Mouse (Mus musculus) brown adipose tissue, adult 24 weeks (tissue): ENCODE data around the gene Arhgef28. TPM values are rescaled to one million over a fixed set of nuclear protein-coding genes. Genes with fewer than 3 reads are reported as not detected.
"Not testable (repeated sequence)": the region's sequence is repeated elsewhere in the genome, so short reads cannot be mapped to it uniquely, and the experiment has no call there.

ENCODE experiments used
- H3K27ac ChIP-seq: fragments of 200-500 bp; replicated peaks from 2 replicates; pipeline ENCODE4 v1.5.1; 2012; ENCODE audit warnings: low read depth, mild to moderate bottlenecking, low read length
- H3K4me1 ChIP-seq: fragments of 200-500 bp; 2 replicates; pipeline ENCODE4 v1.6.1; 2012; ENCODE audit warnings: low read length, mixed read lengths; ENCODE audit not compliant: control insufficient read depth, insufficient read depth, insufficient read length
- H3K4me3 ChIP-seq: fragments of 200-500 bp; 2 replicates; pipeline ENCODE4 v1.5.1; 2012; ENCODE audit warnings: low read depth, mild to moderate bottlenecking, low read length, moderate library complexity; ENCODE audit not compliant: insufficient read depth
- polyA plus RNA-seq: library from polyadenylated mRNA; stranded (reverse); fragments of >200 nt; gene quantifications from 2 replicates; pipeline ENCODE4 v1.2.4, GENCODE M21; 2012; ENCODE audit not compliant: missing spikeins, insufficient read depth, insufficient read length

Gene Arhgef28
- polyA plus RNA-seq, 1 experiment = 14.1 TPM

DNA sequence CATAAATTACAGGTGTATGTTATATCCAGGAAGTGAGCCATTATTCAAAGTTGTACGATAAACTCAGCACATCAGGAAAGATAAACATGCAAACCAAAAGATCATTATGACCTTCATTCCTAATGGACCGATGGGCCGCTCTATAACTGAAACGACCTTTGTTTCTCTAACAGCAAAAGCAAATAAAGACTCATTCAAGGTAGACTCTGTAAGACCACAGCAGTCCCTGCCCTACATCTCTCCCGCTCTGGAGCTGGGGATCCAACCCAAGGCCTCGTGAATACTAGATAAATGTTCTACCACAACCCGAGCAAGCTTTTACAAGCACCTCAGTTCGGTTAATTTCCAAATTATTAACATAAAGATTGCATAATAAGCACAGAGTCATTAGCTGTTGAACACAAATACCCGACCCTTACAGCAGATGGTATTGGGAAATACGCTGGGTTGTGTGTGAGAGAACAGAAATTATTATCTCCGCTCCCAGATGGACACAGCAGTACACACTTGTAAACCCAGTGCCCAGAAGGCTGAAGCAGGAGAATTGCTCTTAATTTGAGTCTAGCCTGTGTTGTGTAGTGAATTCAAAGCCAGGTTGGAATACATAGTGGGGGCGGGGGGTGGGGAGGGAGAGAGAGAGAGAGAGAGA is 113.8 kb downstream of the Arhgef28 start:
- H3K27ac ChIP-seq = peak overlapping the region; percentile 47
- H3K4me1 ChIP-seq = peaks cover 13% of the 10 kb centered on the region
- no peak overlapping the region for H3K4me3 ChIP-seq

DNA sequence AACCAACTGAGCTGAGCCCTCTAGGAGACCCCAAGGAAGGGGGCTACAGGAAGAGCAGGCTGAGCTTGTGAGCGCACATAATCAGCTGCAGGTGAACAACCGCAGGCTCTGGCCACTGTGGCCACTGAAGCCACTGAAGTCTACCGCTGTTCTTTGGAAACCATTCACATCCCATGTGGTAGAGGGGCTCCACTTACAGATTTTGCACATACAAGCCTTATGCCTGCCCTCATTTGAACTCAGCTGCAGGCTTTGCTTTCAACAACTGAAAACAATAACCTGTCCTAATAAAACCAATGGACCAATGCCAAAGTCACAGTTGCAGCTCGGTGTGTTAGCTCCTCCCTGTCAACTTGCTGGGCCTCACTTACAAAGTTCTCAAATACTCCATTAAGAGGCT is 126.6 kb downstream of the Arhgef28 start:
- Histone ChIP-seq H3K4me1 (peaks cover 34% of the 10 kb centered on the region), H3K4me3 (no peak overlapping the region), H3K27ac (0 out of 2 replicates have a peak overlapping the region, but pooled peaks have one; percentile 47)

DNA sequence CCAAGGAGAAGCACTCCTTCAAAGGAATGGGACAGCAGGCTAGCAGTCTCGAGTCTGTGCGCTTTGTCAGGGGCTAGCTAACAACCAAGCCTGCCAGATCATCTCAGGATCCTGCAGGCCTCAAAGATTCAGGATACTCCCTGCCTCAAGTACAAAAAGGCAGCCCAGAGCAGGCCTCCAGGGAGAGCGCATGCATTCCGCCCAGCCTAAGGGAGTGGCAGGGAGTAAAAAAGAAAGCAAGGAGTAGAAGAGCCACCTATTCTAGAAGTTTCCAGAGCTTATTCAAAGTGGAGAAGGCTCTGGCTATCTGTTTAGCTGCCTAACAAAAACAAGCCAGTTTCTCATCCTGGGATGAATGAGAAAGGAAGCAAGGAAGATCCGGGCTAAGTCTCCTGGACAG is 128.0 kb downstream of the Arhgef28 start:
- H3K4me3 ChIP-seq = no peak overlapping the region
- H3K27ac ChIP-seq = peak overlapping the region; percentile 59

DNA sequence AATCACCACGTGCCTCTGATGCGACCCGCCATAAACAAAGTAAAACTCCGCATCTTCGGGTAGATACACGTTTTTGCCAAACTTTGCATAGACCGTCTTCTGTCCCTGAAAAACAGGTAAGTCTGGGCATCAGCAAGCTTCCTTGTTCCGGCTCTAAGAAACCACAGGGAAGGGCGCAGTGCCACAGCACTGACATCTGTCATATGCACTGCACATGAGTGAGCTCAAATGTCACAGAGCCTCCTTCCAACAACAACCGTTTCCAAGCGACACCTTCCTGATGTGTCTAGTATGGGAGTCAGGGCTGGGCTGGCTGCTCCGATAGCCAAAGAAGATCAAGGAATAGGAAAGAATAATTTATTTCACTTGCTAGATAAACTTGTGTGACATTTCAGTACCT is 129.0 kb downstream of the Arhgef28 start:
- Histone ChIP-seq H3K27ac (peak overlapping the region; percentile 21; the same call in 1 of the 2 replicates), H3K4me3 (no peak overlapping the region), H3K4me1 (peaks cover 36% of the 10 kb centered on the region)

More for the DNA sequence above, 128.0 kb downstream of the Arhgef28 start:
- H3K4me1 ChIP-seq = peaks cover 36% of the 10 kb centered on the region

DNA sequence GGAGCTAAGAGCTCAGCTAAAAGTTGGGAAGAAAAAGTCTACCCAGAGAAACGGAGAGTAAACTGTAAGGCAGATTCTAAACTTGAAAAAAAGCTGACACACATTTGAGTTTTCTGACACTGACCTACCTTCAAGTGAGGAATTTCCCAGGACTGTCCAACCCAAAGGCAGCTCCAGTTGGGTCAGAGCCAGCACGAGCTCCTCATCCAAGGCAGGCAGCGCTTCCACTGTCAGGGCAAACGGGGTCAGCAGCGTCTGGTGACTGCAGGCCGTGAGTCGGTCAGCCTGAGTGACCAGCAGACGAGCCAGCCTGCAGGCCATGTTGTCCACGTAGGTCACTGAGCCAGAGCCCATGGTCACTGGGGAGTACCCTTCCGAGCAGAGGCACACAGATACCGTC is 131.4 kb downstream of the Arhgef28 start:
- peaks cover 37% of the 10 kb centered on the region for H3K4me1 ChIP-seq
- peak overlapping the region; percentile 41 for H3K27ac ChIP-seq
- H3K4me3 ChIP-seq = no peak overlapping the region

DNA sequence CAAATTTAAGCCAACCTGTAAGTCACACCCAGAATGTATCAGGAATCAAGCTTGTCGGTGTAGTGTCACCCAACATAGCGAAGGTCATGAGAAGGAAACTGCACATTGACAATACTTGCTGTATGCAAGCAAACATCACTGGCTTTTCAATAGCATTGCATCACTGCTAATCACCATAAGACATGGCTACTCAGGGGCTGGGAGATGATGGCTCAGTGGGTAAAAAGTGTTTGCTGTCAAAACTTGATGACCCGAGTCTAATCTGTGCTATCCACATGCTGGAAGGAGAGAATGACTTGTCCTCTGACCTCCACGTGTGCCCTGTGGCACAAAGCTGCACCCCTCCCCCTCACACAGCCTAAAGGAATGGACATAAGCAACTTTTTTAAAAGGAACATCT is 133.0 kb downstream of the Arhgef28 start:
- Histone ChIP-seq H3K4me1 (peaks cover 26% of the 10 kb centered on the region), H3K27ac (no peak overlapping the region), H3K4me3 (no peak overlapping the region)

DNA sequence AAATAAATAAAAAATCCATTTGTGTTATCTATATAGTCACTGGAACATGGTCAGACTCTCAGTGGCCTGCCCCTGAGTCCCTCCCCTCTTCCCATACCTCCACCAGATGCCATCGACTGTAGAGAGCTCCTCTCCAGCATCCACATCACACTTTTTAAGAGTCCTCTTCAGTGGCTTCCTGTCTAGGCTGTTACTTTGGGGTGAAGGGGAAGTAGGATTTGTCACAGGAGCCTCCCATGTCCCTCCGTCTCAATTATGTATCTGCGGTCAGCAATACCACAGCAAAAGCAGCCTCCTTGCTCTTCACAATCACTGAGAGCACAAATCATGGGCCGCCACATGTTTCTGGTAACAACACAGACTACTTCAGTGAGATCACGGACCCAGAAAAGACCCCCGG is 135.8 kb downstream of the Arhgef28 start:
- peaks cover 16% of the 10 kb centered on the region for H3K4me1 ChIP-seq
- no peak overlapping the region for H3K4me3 ChIP-seq
- no peak overlapping the region for H3K27ac ChIP-seq

DNA sequence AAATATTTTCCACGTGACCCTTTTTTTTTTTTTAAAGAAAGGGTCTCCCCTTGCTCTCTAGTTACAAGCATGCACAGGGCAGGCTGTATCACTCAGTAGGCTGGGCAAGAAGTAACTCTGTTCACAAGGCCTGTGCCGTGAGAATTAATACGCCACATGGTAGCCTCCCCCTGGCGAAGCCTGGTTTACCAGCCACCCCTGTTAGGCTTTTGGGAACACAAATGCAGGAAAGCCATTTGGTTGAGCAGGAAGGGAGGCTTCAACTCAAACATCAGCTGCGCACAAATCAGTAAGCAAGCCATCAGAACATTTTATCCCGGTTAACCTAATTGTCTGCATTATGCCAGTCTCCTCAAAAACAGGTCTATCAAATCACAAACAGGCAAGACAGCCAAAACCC is 136.6 kb downstream of the Arhgef28 start:
- Histone ChIP-seq H3K4me1 (peaks cover 11% of the 10 kb centered on the region), H3K4me3 (no peak overlapping the region), H3K27ac (no peak overlapping the region)

DNA sequence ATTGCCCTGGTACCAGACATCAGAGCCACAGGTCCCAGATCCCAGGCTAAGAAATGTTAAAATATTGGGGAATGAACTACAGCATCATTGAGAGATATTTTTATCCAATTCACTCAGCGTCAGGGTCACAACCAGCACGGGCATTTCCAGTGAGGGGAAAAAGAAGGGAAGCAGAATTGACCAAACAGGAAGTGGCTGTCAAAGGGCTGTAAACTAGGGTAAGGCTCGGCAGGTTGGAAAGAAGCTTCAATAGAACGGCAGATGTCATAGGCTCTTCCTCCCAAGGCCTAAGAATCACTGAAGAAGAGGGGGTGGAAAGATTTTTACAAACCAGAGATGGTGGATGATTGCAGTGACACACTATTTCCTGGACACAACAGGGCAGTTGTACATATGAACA is 143.4 kb downstream of the Arhgef28 start:
- Histone ChIP-seq H3K4me1 (peaks cover 10% of the 10 kb centered on the region), H3K27ac (no peak overlapping the region), H3K4me3 (no peak overlapping the region)

DNA sequence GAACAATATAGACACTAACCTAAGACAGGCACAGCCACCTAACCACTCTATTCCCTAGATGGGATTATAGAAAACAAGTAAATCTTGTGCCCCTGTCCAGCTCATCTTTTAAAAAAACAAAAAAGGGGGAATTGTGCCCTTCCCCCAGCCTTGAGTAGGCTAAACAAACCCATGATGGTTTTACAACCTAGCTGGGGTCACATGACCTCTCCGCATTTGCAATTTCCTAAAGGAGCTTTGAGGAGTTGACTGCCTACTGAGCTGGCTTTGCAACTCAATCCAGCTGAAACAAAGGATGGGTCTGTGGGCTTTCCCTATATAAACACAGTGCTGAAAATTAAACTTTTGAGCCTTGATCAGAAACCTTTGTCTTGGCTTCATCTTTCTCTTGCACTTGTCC is 146.1 kb downstream of the Arhgef28 start:
- not testable (repeated sequence) for H3K4me1 ChIP-seq, H3K27ac ChIP-seq, H3K4me3 ChIP-seq

DNA sequence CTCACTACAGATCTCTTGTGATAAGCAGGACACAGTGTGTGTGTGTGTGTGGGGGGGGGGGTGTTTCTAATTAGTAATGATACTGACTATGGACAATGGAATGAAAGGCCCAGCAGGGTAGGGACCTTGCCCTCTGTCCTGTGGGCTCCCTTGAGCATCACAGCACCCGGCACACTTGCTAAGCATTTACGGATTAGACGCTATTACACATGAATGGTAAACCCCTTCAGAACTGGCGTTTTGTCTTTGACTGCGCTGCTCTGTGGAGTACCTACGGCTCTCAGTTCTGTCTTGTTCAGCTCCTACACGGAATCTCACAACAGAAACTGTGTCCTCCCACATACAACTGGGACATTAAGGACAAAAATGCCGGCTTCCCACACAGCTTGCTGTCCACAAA is 151.0 kb downstream of the Arhgef28 start:
- Histone ChIP-seq H3K27ac (no peak overlapping the region), H3K4me3 (no peak overlapping the region)

DNA sequence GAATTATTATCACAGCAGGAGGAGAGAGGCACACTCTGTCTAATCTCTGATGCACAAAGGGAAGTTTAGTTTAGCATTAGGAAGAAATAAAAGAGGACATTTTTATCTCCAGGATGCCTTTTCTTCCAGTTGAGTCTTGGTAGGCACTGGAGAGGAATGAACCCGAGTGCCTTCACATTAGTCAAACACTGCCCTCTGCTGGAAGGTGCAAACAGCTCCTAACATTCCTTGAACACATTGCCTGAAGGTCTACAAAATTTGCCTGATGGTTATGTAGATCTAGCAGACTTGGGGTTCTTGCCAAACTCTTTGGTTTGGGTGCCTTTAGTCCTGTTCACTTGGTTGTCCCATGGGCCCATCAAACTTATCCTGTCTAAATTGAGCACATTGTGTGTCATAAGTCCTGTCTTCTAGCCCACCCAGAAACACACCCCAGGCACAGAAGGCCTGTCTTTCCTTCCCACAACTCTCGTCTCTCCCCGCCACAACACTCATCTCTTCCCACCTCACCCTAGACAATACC is 165.6 kb downstream of the Arhgef28 start:
- no peak overlapping the region for H3K4me3 ChIP-seq
- no peak overlapping the region for H3K27ac ChIP-seq
- H3K4me1 ChIP-seq = no peaks in the 10 kb centered on the region

More for the DNA sequence above, 151.0 kb downstream of the Arhgef28 start:
- H3K4me1 ChIP-seq = no peaks in the 10 kb centered on the region

DNA sequence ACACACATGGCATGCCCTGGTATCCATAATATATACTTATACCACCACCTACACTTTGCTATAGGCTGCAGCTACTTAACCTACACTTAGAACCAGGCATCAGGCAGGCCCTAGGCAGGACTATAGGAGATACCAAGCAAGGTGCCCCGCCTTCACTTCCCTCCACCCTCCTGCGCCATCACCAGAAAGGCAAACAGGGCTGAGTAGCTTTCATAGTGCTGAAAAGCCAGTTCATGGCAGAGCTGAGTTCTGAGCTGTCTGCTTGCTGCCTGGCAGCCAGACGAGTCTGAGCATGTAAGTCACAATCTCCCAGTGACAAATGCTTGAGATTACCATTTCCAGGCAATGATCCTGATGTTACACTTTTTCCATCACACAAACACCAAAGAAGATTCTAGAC is 167.5 kb downstream of the Arhgef28 start:
- no peaks in the 10 kb centered on the region for H3K4me1 ChIP-seq
- H3K4me3 ChIP-seq = no peak overlapping the region
- H3K27ac ChIP-seq = no peak overlapping the region

DNA sequence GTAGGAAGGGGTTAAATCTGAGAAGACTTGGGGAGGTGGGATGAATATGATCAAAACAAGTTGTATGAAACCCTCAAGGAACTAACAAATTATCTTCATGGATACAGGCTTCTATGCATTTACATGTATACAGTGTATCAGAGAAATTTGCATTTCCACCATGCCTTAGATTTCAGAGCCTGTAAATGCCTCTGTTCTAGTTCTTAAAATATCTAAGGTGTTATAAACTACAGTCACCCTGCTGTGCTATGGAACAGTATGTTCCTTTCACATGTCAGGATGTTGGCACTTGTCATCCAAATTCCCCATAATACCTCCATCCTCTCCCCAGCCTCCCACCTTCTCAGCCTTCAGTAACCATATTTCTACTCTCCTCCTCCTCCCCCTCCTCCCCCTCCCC is 168.5 kb downstream of the Arhgef28 start:
- H3K4me3 ChIP-seq = no peak overlapping the region
- no peaks in the 10 kb centered on the region for H3K4me1 ChIP-seq
- no peak overlapping the region for H3K27ac ChIP-seq

DNA sequence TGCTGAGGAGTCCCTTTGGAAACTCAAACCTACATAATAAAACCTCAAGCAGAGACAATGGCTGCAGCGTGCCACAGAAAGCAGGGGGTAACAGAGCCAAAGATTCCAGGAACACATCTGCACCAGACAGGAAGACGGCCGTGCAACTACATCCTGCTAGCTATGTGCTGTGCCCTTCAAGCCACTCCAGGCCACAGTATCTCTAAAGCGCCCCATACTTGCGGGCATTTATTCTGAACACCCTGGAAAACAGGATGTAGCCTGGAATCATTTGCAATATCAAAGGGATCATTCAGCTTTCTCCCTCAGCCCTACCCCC is 174.6 kb downstream of the Arhgef28 start:
- H3K27ac ChIP-seq = peak overlapping the region; percentile 74
- H3K4me3 ChIP-seq = peak overlapping the region; percentile 53
- H3K4me1 ChIP-seq = peaks cover 5% of the 10 kb centered on the region; the same call in 1 of the 2 replicates

DNA sequence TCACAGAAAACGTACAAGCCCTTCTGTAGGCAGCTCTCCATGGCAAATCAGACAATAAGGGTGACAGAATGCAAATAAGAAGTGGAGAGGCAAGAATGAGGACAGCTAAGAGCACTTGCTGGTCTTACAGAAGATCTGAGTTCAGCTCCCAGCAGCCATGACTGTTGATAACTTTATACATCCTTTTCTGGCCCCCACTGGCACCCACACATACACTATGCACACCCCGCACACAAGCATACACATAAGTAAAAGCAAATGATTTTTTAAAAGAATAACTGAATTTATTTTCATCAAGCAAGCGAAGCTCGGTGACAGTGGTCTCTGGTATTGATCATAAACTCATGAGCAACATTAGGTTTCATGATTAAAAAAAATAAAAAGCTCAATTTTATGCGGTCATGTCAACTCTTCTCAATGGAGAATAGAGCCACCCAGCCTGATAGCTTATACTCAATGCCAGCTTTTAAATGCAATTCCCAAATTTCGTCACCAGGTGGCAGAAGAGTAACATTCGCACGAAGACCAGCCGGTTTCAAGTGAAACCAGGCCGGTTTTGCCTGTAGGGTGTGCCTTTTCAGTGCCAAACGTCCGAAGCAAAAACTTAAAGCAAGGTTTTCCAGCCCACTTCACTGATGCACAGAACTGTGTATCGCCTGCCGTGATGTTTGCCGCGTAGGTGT is 175.1 kb downstream of the Arhgef28 start:
- H3K4me3 ChIP-seq = peak overlapping the region; percentile 53
- peaks cover 5% of the 10 kb centered on the region; the same call in 1 of the 2 replicates for H3K4me1 ChIP-seq
- H3K27ac ChIP-seq = peak overlapping the region; percentile 74
